Mouse (Mus musculus) kidney, postnatal 36 days (tissue): ENCODE results near the gene Klf11.
"Not testable (repeated sequence)": the region's sequence is repeated elsewhere in the genome, so short reads cannot be mapped to it uniquely, and the experiment has no call there.

ENCODE experiments used
- DNase-seq, 2 experiments: peaks; one replicate each; pipeline ENCODE4 v3.0.0; 2021 to 2022; ENCODE audit warnings: mixed read lengths in 2 of 2

The Klf11 gene

DNA sequence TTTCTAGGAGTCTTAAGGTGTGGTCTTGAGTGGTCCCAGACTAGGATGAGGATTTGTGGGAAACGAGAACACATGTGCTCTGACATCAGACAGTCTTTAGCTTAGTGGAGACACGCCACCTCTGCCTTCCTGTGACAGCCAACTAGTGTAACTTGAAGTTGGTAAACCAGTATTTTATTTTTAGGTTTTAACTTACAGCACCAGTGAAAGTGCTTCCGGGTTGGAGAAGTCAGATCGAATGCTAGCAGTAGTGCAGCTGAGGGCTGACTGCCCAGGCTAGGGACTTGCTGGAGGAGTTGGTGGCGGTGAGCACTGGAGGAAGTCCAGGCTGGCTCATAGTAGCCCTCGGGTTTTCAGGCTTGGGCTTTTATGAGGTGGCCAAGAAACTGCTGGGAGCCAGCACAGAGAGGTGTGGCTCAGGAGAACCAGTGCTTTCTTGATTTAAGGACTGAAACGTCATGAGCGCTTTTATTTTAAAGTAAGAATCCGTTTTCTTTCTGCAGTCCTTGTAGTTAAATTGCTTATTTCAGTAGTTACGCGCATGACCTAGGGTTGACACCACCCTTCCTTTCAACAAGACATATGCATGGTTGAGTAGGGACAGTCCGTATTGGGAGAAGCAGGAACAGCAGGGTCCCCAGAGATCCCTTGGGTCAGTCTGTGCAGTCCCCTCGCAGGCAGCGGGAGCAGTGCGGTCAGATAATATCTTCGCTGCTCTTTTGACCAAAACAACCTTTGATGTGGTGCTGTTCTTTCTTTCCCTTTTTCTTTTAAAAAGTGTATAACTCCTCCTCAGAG, 3.2 kb downstream of the Klf11 start:
- no peak for DNase-seq

DNA sequence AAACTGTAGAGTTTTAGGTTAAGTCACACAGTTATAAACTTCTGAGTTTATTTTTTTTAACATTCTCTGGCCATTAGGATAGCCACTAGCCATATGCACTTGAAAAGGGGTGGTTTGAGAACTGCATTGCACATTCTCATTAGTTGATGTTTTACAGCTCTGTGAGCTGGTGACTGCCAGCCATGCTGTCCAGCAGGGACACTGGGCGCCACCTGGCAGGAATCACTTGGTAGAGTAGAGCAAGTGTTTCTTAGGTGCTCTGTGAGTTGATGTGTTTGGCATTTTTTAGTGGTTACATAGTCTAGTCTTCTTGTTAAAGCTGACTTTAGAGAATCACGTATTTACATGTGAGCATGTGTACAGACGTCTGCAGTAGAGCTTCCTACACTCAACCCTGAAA, 5.4 kb downstream of the Klf11 start:
- DNase-seq = peak; percentile 57 to 71

DNA sequence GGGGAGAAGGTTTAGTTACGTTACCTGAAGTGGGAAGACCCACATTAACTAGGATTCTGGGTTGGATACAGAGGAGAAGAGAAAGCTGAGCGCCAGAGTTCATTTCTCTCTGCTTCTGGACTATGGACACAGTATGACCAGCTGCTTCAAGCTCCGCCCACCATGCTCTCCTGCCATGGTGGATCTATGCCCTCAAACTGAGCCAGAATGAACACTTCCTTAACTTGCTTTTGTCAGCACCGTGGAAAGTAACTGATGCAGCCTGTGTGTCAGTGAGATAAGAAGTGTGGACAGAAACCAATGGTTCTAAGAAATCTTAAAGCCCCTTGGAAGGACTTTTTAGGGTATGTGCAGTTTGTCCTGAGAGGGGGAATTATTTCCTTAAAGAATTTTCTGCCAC, 7.9 kb downstream of the Klf11 start:
- DNase-seq = peak; percentile 78 to 79

DNA sequence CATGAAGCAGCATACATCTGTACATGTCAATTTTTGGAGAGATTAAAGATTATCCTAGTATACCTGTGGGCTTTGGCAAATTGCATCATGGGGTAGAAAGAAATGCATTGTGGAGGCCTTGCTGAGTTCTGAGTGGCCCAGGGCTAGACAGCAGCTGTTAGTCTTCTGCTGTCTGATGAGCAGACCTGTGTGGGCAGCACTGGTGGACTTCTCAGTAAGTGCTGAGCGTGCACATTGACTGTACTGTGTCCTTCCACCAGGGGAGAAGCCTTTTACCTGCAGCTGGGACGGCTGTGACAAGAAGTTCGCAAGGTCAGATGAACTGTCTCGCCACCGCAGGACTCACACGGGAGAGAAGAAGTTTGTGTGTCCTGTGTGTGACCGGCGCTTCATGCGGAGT, 8.8 kb downstream of the Klf11 start:
- DNase-seq = no peak

DNA sequence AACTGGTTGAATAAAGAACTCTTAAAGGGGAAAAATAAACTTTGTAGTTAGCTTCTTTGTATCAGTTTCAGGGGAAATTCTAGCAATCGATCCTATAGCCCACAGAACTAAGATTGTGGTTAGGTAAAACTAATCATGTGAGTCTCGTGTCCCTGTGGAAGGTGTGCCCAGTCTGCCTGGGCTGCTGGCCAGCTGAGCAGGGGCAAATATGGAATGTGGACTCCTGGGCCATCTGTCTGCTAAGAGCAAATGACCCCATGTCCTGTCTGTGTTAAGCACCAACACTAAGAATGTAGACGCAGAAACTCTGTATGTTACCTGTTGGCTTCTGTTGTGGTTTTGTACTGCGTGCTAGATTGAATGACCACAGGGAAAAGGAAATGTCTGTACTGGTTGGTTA, 10.0 kb downstream of the Klf11 start:
- DNase-seq = peak; percentile 77

DNA sequence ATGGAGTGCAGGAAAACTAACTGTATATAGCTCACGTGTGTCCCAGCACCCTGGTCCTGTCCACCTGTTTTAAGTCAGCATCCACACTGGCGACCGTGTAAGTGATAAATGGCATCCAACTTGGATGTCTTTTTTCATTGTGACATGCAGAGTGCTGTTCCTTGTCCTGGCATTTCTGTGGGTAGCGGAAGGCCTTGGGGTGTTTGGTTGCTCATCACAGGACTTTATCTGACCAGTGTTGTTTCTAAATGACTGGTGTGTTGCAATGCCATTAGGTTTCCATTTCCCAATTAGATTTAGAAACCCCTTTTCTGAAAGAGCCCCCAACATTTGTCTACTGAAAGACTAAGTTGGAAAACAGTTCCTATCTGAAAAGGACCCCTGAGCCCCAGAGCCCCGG, 11.1 kb downstream of the Klf11 start:
- DNase-seq = no peak

DNA sequence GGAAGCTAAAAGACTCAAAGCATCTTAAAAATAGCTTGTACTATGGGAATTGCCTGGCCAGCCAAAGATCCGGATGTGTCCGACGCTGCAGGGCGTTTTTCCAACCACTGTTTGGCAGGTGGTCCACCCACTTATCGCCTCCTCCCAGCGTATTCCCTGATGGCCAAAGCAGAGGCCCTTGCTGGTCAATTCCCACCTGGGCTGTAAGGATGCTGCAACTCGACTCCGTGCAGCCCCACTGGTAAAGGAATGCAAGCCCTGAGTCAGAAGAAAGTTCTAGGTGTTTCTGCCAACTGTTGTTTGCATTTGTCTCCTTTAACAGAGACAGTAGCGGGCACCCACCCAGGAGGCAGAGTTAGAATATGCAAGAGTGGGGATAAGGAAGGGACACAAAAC, 29.0 kb downstream of the Klf11 start:
- DNase-seq = peak; percentile 34 to 51

DNA sequence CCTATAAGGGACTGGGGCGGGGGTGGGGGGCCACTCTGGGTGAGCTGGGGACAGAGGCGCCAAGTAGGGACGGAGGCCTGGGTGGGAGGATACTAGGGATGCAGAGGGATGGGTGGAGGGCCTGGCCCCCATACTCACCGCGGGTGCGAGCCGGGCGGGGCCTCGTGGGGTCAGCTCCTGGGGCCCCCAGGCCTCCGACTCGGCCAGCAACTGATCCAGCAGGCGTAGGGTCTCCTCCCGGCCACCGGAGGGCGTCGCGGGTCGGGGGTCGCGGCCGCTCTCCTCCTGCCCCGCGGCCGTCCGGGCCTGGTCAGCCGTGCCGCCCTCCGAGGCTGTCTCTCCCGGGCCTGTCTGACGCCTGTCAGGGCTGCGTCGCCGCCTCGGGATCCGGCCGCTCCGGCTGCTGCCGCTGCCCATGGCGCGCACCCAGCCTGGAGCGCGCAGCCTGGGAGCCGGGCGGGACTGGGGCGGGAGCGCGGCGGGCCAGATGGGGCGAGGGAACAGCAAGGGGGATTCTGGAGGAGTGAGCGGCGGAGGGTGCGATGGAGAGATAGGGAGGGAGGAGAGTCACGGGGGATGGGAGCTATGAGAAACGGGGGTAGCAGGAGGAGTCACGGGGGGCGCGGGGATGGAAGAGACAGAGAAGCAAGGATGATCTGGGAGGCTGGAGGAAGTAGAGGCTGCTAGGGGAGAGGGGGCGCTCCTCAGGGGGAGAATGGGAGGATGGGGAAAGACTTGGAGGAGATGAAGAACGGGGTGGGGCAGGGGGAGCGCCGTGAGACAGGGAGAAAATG, 29.6 kb downstream of the Klf11 start:
- DNase-seq = peak in 1 of 2 experiments; percentile 63

DNA sequence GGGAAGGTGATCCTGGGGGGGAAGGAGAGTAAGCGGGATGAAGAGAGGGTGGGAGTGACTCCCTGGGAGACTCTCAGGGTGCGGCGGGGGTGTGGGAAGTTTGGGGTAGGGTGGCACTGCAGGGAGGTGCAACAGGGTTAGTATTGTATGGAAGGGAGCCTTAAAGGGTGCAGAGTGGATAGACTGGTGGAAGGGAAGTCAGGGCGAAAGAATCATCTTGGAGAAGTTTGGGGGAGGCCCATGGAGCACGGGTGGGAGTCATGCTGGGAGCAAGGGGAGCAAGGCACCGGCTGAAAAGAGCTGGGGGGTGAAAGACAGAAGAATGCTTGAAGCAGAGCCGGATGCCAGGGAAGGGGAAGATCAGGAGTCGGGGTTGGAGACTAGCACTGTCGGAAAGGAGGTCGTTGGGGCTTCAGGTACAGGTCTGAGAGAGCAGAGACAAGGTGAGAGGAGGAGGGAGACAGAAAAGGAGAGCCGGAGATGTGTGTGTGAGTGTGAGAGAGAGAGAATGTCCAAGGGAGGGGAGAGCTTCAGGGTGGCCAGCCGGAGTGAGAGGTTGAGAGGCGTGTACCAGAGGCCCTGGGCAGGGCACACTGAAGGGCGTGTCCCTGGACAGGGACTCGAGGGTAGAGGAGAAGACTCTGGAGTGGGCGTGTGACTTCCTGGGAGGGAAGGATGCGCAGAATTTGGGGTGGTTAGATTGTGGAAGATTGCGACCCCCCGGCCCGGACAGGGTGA, 30.4 kb downstream of the Klf11 start, which contains the start of gene Cys1:
Gene Cys1 (minus strand): TSS at position 528 of the 738 bp plus-strand sequence.
- peak; percentile 83 to 86 for DNase-seq

DNA sequence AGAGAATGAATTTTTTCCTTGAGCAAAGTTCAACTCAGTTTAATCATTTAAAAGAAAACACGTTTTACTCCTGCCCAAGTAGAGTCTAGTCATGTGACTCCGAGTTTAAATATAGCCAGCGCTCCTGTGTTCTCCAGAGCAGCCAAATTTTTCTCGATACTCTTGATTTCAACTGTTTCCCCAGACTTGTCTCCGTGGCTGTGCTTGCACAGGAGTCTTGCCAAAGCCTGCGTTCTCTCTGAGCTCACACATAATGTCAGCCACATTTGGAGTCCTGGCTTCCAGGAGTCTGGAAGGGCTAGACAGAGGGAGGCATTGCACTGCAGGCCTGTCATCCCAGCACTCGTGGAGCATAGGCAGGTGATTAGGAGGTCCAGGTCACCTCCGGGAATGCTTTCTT, 31.5 kb downstream of the Klf11 start:
- peak; percentile 66 to 84 for DNase-seq

DNA sequence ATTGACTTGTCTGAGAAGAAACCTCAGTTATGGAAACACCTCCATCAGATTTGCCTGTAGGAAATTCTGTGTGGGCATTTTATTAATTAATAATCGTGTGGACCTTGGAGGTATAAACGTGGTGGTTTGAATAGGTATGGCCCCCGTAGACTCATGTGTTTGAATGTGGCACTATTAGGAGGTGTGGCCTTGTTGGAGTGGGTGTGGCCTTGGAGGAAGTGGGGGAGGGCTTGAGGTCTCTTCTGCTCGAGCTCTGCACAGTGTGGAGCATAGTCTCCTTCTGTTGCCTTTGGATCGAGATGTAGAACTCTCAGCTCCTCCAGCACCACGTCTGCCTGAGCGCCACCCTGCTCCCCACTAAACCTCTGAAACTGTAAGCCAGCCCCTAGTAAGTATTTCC, 32.4 kb downstream of the Klf11 start:
- peak; percentile 59 to 74 for DNase-seq

DNA sequence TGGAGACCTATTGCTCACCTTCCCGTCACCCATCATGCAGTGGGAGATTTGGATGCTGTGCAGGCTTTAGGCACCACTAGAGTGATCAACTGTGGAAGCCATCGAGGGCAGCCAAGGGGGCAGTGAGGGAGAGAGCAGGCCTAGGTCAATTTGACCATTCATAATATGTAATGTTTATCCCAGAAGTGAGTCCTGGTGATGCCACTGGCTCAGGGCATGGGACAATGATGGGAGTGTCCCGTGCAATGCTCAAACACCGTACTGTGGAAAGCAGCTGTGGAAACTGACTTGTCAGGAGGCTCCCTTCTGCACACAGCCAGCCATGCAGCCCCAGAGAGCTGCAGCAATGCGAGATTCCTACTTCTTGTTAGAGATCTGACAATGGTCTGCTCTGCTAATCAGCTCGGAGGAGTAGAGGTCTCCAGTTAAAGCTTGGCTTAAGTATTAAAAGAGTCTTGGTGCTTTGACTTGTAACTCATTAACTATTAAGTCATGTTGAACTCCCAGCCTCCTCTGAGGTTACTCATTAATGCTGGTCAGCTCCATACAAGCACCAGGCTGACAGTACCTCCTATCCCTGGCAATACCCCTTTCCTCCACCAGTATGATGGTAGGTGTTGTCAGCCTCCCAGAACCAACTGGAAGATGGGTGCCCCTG, 35.1 kb downstream of the Klf11 start:
- peak; percentile 54 to 87 for DNase-seq

DNA sequence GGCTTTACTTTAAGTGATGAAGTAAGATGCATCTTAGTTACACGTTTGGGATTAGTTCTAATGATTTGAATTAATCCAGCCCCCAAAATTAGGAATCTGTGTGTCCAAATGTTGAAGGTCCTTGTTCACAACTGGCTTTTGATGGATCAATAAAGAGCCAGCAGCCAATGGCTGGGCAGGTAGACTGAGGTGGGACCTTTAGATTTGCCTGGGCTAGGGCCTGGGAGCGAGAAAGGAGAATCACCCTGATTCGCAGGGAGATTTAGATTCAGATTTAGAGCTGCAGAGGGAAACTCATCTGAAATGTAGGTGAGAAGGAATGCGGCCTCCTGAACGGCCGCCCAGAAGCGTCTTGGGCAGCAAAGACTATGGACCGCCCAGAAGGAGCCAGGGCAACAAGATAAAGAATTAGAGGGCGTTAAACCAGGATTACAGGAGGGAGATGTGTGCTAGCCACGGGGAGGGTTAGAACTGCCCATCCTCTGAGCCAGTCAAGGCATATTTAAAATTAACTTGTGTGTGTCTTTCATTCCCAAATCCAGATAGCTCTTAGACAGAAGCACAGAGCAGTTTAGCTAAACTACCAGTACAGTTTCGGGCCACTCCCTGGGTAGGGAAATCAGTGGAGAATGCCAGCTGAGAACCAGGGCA, 35.7 kb downstream of the Klf11 start:
- peak; percentile 44 to 47 for DNase-seq

DNA sequence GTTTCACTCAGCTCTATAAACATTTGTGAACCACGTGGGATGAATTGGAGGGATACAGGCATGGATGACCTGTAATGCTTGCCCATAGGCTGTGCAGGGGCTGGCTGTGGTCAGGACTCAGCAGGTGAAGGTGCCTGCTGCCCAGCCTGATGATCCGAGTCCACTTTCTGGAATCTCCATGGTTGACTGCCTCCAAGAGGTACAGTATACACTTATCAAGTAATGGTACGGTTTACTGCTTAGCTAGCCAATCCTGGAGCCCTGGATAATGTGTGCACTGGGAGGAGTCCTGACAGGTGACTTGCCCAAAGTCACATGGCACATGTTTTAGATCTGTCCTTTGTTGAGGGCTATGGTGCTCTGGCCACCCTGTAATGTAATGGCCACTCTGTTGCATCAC, 39.3 kb downstream of the Klf11 start:
- DNase-seq = peak; percentile 55 to 80

DNA sequence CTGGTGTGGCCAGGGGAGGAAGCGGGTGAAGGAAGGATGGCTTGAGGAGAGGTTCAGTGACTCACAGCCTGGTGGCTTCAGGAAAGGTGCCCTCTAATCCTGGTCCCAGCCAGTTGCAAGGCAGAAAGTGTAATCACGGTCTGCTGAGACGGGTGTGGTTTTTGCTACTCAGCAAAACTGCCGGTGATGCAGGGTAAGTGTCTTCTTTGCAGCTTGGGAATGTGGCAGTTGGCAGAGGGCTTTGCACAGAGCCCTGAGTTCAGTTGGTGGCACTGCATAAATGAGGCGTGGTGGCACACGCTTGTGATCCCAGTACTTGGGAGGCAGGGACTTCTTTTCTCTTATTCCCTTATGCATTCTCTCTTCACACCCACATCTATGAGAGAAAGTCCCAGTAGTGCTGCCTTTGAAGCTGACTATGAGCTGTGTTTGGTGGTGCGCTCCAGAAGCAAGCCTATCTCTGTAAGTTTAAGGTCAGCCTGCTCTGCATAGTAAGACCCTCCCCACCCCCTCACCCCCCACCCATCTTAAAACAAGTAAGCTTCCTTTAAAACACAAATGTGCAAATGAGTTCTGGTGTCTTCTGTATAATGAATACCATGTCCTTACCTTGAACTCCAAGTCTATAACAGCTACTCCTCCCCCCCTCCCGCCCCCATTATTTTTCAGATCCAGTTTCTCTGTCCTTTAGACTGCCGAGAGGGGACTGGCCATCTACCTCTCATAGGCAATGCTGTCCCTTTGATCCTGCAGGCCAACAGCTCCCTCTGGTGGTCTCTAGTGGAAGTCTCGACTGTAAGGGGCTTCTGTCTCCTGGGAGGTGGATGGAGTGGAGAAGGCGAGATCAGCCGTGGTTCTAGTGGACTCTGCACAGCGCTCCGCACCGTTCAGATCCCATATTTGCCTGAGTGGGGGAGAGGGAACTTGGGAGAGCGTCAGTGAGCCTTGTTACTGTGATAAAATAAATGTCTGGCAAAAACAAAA, 45.7 kb downstream of the Klf11 start:
- peak; percentile 89 to 92 for DNase-seq

DNA sequence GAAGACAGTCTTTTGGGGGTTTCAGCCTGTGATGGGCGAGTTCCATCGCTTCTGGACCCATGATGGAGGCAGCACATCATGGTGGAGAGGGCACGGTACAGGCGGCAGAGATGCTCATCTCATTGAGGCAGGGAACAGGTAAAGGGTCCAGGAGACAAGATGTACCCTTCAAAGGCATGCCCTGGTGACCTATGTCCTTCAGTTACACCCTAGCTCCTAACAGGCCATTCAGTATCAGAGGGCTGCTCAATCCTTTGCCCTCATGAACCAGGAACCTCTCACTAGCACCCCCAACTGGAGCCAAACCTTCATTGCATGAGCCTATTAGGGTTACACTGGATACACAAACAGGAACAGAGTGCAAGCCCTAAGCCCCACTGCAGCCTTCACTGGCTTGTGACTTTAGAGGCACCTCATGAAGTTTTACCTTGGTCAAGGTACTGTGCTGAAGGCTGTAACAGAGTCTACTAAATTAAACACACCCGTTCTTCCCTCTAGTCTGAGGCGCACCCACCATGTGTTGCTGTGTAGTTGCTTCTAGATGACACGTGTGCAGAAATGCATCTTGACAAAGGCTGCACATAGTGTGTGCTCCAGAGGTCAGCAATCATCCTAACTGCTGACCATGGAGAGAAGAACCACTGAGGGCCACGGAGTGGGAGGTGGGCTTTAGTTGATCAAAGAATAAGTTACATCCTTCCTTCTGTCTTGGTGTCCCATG, 46.6 kb downstream of the Klf11 start:
- peak in 1 of 2 experiments; percentile 56 for DNase-seq

DNA sequence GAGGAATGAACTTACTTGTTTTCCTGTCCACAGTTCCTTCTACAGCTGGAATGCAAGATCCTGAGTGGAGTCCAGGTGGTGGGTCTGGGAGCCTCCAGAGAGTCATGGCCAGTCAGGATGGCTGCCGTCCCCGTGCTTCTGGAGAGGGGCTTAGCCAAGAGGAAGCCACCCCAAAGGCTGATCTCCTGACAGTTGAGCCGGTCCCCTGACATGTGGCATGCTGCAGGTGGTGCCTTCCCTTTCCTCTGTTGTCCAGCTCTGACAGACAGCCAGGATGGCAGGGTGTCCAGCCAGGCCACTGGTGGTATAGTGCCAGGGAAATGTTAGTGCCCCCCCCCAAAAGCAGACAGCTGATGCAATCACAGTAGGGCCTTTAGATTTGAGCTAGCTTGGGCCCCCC, 47.4 kb downstream of the Klf11 start:
- no peak for DNase-seq

DNA sequence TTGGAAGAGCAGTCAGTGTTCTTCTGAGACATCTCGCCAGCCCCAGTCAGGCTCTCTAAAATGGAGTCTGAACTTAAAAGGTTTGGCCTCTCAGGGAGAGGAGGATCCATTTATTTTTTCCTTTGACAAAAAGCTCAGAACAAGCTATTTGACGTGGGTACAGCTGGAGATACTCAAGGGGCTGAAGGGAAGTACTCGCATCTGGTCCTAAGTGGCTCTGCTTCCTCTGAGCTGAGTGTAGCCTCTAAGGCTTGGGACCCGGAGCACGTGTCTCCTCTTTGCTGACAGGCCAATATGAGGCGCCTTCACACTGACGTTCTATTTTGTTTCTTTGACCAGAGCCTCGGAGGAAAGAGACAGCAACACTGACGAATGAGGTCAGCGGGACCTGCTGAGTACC, 48.5 kb downstream of the Klf11 start:
- DNase-seq = no peak

DNA sequence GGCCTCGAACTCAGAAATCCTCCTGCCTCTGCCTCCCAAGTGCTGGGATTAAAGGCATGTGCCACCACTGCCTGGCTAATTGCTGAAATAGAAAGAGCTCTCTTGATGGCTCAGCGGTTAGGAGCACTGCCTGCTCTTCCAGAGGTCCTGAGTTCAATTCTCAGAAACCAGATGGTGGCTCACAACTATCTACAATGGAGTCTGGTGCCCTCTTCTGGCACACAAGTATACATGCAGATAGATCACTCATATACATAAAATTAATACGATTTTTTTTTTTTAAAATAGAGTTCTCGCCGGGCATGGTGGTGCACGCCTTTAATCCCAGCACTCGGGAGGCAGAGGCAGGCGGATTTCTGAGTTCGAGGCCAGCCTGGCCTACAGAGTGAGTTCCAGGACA, 50.5 kb downstream of the Klf11 start:
- not testable (repeated sequence) for DNase-seq

DNA sequence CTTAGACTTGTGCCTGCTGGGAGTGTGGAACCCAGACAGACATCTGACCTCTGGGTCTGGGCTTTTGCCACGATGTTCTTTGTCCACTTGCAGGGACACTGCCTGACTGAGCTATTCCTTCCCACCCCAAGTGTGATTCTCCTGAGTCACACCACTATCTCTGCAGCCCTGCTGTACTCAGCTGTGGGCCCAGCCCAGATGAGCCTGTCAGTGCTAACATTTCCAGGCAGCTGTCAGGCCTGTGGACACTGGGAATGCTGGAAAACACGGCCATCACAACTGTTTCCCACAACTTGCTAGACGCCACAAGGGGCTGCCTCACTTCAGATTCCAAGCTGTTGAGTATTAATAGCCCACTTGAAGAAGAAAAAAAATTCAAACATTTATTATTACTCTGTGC, 51.9 kb downstream of the Klf11 start:
- no peak for DNase-seq
